Mouse (Mus musculus): ENCODE results near the gene Mprip. TPM values are rescaled to one million over a fixed set of nuclear protein-coding genes. Genes with fewer than 3 reads are reported as not detected.

Gene Mprip
- total and polyA plus RNA-seq, 2 experiments from 2014 or later: 35.9 to 135 TPM

- TF ChIP-seq EP300 (IDR thresholded peaks at IDR 0.05; ENCODE audit: low read depth) (no peak), CTCF (IDR thresholded peaks at IDR 0.05; ENCODE audit: low read depth) (no peak)
- Histone ChIP-seq H3K27ac (ENCODE audit: low read depth) (peak overlapping the region; percentile 98), H3K9me3 (replicated peaks; ENCODE audit: control insufficient read depth, low read length) (no peaks in the 10 kb centered on the region), H3K4me1 (ENCODE audit: control insufficient read depth, insufficient read depth) (peaks cover 12% of the 10 kb centered on the region), H3K4me2 (ENCODE audit: low read depth, low read length) (peak overlapping the region; percentile 81), H3K27me3 (ENCODE audit: control insufficient read depth, insufficient read depth, low read length) (no peaks in the 10 kb centered on the region), H3K36me3 (replicated peaks; ENCODE audit: control insufficient read depth, insufficient read depth, low read length) (peaks cover 46% of the 10 kb centered on the region), H3K4me3 (ENCODE audit: low read depth, low read length) (peak overlapping the region; percentile 77), H3K9ac (replicated peaks; ENCODE audit: low read depth, low read length) (peak overlapping the region; percentile 86; the same call in 1 of the 2 replicates)
- DNase-seq (ENCODE audit: low spot score) (no peak), ATAC-seq (ENCODE audit: insufficient read depth, low read depth) (no peak)
- 51% methylated on average over 14 of the region's 14 CpGs for WGBS
Measured at GRCm38 (mm10) chr11:59808170-59808960, 147.3 kb downstream of the Mprip start.

GRCm38 (mm10) chr11:59809071-59809669, 148.1 kb downstream of the Mprip start:
- no peaks in the 10 kb centered on the region for H3K9me3 ChIP-seq (replicated peaks; ENCODE audit: control insufficient read depth, low read length)
- ATAC-seq (ENCODE audit: insufficient read depth, low read depth) (peak; percentile 81), DNase-seq (ENCODE audit: low spot score) (peak; percentile 95)
- H3K27me3 ChIP-seq (ENCODE audit: control insufficient read depth, insufficient read depth, low read length): no peaks in the 10 kb centered on the region
- peaks cover 38% of the 10 kb centered on the region for H3K36me3 ChIP-seq (replicated peaks; ENCODE audit: control insufficient read depth, insufficient read depth, low read length)
- peak overlapping the region; percentile 81 for H3K4me2 ChIP-seq (ENCODE audit: low read depth, low read length)
- WGBS: 0% methylated on average over 15 of the region's 15 CpGs
- peaks cover 12% of the 10 kb centered on the region for H3K4me1 ChIP-seq (ENCODE audit: control insufficient read depth, insufficient read depth)
- H3K9ac ChIP-seq (replicated peaks; ENCODE audit: low read depth, low read length): peak overlapping the region; percentile 86
- peak overlapping the region; percentile 98 for H3K27ac ChIP-seq (ENCODE audit: low read depth)
- H3K4me3 ChIP-seq (ENCODE audit: low read depth, low read length): peak overlapping the region; percentile 77
- no peak for TF ChIP-seq EP300 (IDR thresholded peaks at IDR 0.05; ENCODE audit: low read depth)
- TF ChIP-seq CTCF (IDR thresholded peaks at IDR 0.05; ENCODE audit: low read depth): no peak

GRCm38 (mm10) chr11:59809670-59810474, 148.8 kb downstream of the Mprip start, which contains the start of gene Flcn:
Gene Flcn (minus strand): TSS chr11:59810016.
- WGBS: under 1% methylated on average over 52 of the region's 52 CpGs
- H3K27ac ChIP-seq (ENCODE audit: low read depth): peak within 1 kb of the TSS; percentile 98
- peak; percentile 91 for ATAC-seq (ENCODE audit: insufficient read depth, low read depth)

GRCm38 (mm10) chr11:59810480-59811158, 149.5 kb downstream of the Mprip start:
- WGBS: 63% methylated on average over 14 of the region's 14 CpGs
- no peak for ATAC-seq (ENCODE audit: insufficient read depth, low read depth)

More at GRCm38 (mm10) chr11:59809670-59810474, 148.8 kb downstream of the Mprip start, which contains the start of gene Flcn:
- Histone ChIP-seq H3K4me2 (ENCODE audit: low read depth, low read length) (peak within 1 kb of the TSS; percentile 81), H3K27me3 (ENCODE audit: control insufficient read depth, insufficient read depth, low read length) (no peaks in the 10 kb centered on the region), H3K4me1 (ENCODE audit: control insufficient read depth, insufficient read depth) (peaks cover 12% of the 10 kb centered on the region), H3K9ac (replicated peaks; ENCODE audit: low read depth, low read length) (peak within 1 kb of the TSS; percentile 86), H3K36me3 (replicated peaks; ENCODE audit: control insufficient read depth, insufficient read depth, low read length) (peaks cover 31% of the 10 kb centered on the region), H3K9me3 (replicated peaks; ENCODE audit: control insufficient read depth, low read length) (no peaks in the 10 kb centered on the region), H3K4me3 (ENCODE audit: low read depth, low read length) (peak within 1 kb of the TSS; percentile 77)
- peak; percentile 94 for DNase-seq (ENCODE audit: low spot score)
- TF ChIP-seq EP300 (IDR thresholded peaks at IDR 0.05; ENCODE audit: low read depth) (peak; percentile 88), CTCF (IDR thresholded peaks at IDR 0.05; ENCODE audit: low read depth) (peak; percentile 41)

More at GRCm38 (mm10) chr11:59810480-59811158, 149.5 kb downstream of the Mprip start:
- Histone ChIP-seq H3K4me3 (ENCODE audit: low read depth, low read length) (peak overlapping the region; percentile 77), H3K4me1 (ENCODE audit: control insufficient read depth, insufficient read depth) (peaks cover 12% of the 10 kb centered on the region), H3K27me3 (ENCODE audit: control insufficient read depth, insufficient read depth, low read length) (no peaks in the 10 kb centered on the region), H3K27ac (ENCODE audit: low read depth) (peak overlapping the region; percentile 98), H3K4me2 (ENCODE audit: low read depth, low read length) (peak overlapping the region; percentile 81), H3K36me3 (replicated peaks; ENCODE audit: control insufficient read depth, insufficient read depth, low read length) (peaks cover 23% of the 10 kb centered on the region), H3K9me3 (replicated peaks; ENCODE audit: control insufficient read depth, low read length) (no peaks in the 10 kb centered on the region), H3K9ac (replicated peaks; ENCODE audit: low read depth, low read length) (peak overlapping the region; percentile 86; the same call in 1 of the 2 replicates)
- no peak for DNase-seq (ENCODE audit: low spot score)
- TF ChIP-seq CTCF (IDR thresholded peaks at IDR 0.05; ENCODE audit: low read depth) (no peak), EP300 (IDR thresholded peaks at IDR 0.05; ENCODE audit: low read depth) (no peak)
